Mouse (Mus musculus) liver, postnatal 0 days (tissue): ENCODE measurements around the gene Dxo. TPM values are rescaled to one million over a fixed set of nuclear protein-coding genes. Genes with fewer than 3 reads are reported as not detected.
"Not testable (repeated sequence)": the region's sequence is repeated elsewhere in the genome, so short reads cannot be mapped to it uniquely, and the experiment has no call there.

Source experiments
- ATAC-seq: fragments of 200-750 bp; cut with Nextera tagmentation; 2 replicates; pipeline ENCODE4 v1.8.0; 2017; ENCODE audit warnings: mild to moderate bottlenecking, moderate library complexity
- DNase-seq: peaks from one replicate; pipeline ENCODE4 v3.0.0-alpha.2; 2016
- H3K27ac ChIP-seq: fragments of 300-500 bp; sonication (generic); 2 replicates; pipeline ENCODE4 v1.5.1; 2014; ENCODE audit warnings: antibody characterized with exemption, moderate library complexity, mild to moderate bottlenecking, low read depth
- H3K27me3 ChIP-seq: fragments of 300-500 bp; sonication (generic); 2 replicates; pipeline ENCODE4 v1.6.1; 2014; ENCODE audit warnings: low read length, control low read depth, mixed read lengths; ENCODE audit not compliant: insufficient read depth
- H3K36me3 ChIP-seq: fragments of 300-500 bp; sonication (generic); replicated peaks from 2 replicates; pipeline ENCODE4 v1.6.1; 2014; ENCODE audit warnings: mild to moderate bottlenecking, control low read depth, low read length, moderate library complexity, mixed read lengths; ENCODE audit not compliant: insufficient read depth
- H3K4me1 ChIP-seq: fragments of 300-500 bp; sonication (generic); 2 replicates; pipeline ENCODE4 v1.6.1; 2014; ENCODE audit warnings: antibody characterized with exemption, mild to moderate bottlenecking, control low read depth; ENCODE audit not compliant: insufficient read depth
- H3K4me2 ChIP-seq: fragments of 300-500 bp; sonication (generic); 2 replicates; pipeline ENCODE4 v1.6.1; 2014; ENCODE audit warnings: low read depth, mild to moderate bottlenecking, low read length, moderate library complexity, mixed read lengths
- H3K4me3 ChIP-seq: fragments of 300-500 bp; sonication (generic); 2 replicates; pipeline ENCODE4 v1.5.1; 2014; ENCODE audit warnings: low read depth, low read length
- H3K9ac ChIP-seq: fragments of 300-500 bp; sonication (generic); replicated peaks from 2 replicates; pipeline ENCODE4 v1.6.1; 2014; ENCODE audit warnings: mild to moderate bottlenecking, moderate library complexity
- H3K9me3 ChIP-seq: fragments of 300-500 bp; sonication (generic); 2 replicates; pipeline ENCODE4 v1.6.1; 2016; ENCODE audit warnings: mild to moderate bottlenecking, control low read depth, low read length, mixed read lengths
- CTCF ChIP-seq: sonication (generic); IDR thresholded peaks from 2 replicates; pipeline ENCODE4 v1.5.1; 2016; ENCODE audit warnings: antibody characterized with exemption, low read depth
- EP300 ChIP-seq: IDR thresholded peaks from 2 replicates; pipeline ENCODE4 v1.6.1; 2016; ENCODE audit warnings: antibody characterized with exemption, low read depth, mild to moderate bottlenecking
- WGBS: fragments of 180-500 bp; shearing (Covaris S2); extraction: QIAGEN DNeasy Blood & Tissue Kit; methylation state at CpG from one replicate; pipeline ENCODE4 v1.1.7; 2014; ENCODE audit not compliant: insufficient replicate concordance; 5-methylcytosine and 5-hydroxymethylcytosine counted together
- polyA plus RNA-seq: library from polyadenylated mRNA; unstranded; fragments of >200 nt; fragmentation: Nextera tagmentation; extraction: Ambion mirVana; gene quantifications from 2 replicates; pipeline ENCODE4 v1.2.1, GENCODE M21; 2015

The Dxo gene
- polyA plus RNA-seq, result 17.6 and 19.2 TPM in 2 replicates

- ATAC-seq (peak; percentile 96), DNase-seq (peak; percentile 97)
- TF ChIP-seq CTCF, result no peak
- peak; percentile 62; the same call in 1 of the 2 replicates for TF ChIP-seq EP300
- Histone ChIP-seq H3K36me3 (peaks cover 28% of the 10 kb centered on the region), H3K4me1 (peaks cover 16% of the 10 kb centered on the region), H3K27ac (peak within 1 kb of the TSS; percentile 75), H3K4me3 (peak within 1 kb of the TSS; percentile 83), H3K9me3 (no peaks in the 10 kb centered on the region), H3K4me2 (peak within 1 kb of the TSS; percentile 99), H3K9ac (peak within 1 kb of the TSS; percentile 71), H3K27me3 (no peaks in the 10 kb centered on the region)
- under 1% methylated on average over 40 of the region's 40 CpGs for WGBS
Observed at GRCm38 (mm10) chr17:34836856-34837221, at the start of gene Dxo, which contains the start of gene Stk19. Gene Dxo, plus strand, starts transcription at chr17:34837019. Gene Stk19, minus strand, starts transcription at chr17:34836945.

DNA sequence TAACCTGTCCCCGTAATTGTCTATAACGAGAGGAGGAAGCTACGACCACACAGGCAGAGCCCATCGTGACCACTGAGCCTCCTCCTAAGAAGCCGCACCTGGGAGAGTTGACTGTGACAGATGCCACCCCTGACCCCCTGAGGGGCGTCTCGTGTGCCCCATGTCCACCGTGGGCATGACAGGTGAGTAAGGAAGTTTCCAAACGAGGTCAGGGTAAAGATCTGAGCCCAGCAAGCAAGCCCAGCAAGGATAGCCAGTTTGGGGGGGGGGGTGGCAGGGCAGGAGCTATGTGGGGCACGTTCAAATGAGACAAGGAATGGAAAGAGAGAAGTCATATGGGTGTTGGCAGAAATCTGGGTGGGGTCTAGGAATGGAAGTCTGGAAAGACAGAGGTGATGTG is 41.8 kb upstream of the Dxo start:
- H3K4me3 ChIP-seq, result no peak overlapping the region
- H3K4me1 ChIP-seq, result no peaks in the 10 kb centered on the region
- H3K36me3 ChIP-seq, result no peaks in the 10 kb centered on the region
- H3K4me2 ChIP-seq, result no peak overlapping the region
- WGBS, result 75% methylated on average over 10 of the region's 10 CpGs
- H3K9ac ChIP-seq, result no peak overlapping the region
- H3K9me3 ChIP-seq, result no peaks in the 10 kb centered on the region
- TF ChIP-seq CTCF (no peak), EP300 (no peak)
- ATAC-seq (no peak), DNase-seq (no peak)
- H3K27ac ChIP-seq, result no peak overlapping the region
- H3K27me3 ChIP-seq, result no peaks in the 10 kb centered on the region

- Histone ChIP-seq H3K4me1 (no peaks in the 10 kb centered on the region), H3K36me3 (no peaks in the 10 kb centered on the region), H3K9me3 (no peaks in the 10 kb centered on the region), H3K9ac (no peak overlapping the region), H3K4me3 (no peak overlapping the region), H3K4me2 (no peak overlapping the region), H3K27me3 (no peaks in the 10 kb centered on the region), H3K27ac (no peak overlapping the region)
- ATAC-seq, result no peak
- TF ChIP-seq EP300 (no peak), CTCF (peak; percentile 60)
- peak; percentile 55 for DNase-seq
- 66% methylated on average over 9 of the region's 9 CpGs for WGBS
Observed at GRCm38 (mm10) chr17:34795633-34796032, 41.2 kb upstream of the Dxo start.

DNA sequence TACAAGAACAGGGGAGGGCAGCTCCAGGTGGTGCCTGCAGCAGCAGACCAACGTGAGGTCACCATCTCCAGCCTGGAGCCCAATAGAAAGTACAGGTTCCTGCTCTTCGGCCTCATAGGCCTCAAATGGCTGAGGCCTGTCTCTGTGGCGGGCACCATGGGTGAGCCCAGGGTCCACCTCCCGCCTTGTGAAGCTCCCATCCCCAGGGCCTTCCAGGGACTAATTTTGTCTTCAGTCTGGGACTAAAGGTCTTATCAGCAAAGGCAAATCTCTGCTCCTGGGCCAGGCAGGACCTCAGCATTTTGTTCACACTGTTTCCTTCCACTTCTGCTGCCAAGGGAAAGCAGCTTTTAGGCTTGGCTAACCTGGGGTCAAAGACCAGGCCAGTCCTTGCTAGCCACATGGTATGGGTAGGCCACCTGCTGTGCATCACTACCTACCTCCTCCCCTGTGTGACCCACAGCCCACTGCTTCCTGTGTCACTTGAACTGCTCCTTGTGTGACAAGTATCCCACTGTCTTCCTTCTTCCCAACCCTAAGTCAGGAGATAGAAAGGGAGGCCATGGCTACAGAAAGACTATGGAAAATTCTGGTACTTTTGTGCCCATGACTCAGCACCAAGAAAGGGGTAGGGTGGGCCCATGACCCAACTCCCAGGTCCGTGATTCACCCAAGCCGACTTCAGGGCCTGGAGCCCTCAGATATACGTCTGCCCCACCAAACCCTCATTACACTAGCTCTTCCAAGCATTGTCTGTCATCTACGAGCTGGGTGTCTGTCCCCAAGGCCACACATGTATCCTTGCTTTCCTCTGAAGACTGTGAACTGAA is 40.3 kb upstream of the Dxo start:
- no peaks in the 10 kb centered on the region for H3K36me3 ChIP-seq
- H3K27ac ChIP-seq, result no peak overlapping the region
- H3K4me1 ChIP-seq, result no peaks in the 10 kb centered on the region
- H3K4me3 ChIP-seq, result no peak overlapping the region
- no peaks in the 10 kb centered on the region for H3K27me3 ChIP-seq
- H3K9ac ChIP-seq, result no peak overlapping the region
- WGBS, result 79% methylated on average over 8 of the region's 8 CpGs
- H3K4me2 ChIP-seq, result no peak overlapping the region
- no peak for ATAC-seq
- no peak for DNase-seq
- no peaks in the 10 kb centered on the region for H3K9me3 ChIP-seq
- TF ChIP-seq EP300, result no peak
- no peak for TF ChIP-seq CTCF

DNA sequence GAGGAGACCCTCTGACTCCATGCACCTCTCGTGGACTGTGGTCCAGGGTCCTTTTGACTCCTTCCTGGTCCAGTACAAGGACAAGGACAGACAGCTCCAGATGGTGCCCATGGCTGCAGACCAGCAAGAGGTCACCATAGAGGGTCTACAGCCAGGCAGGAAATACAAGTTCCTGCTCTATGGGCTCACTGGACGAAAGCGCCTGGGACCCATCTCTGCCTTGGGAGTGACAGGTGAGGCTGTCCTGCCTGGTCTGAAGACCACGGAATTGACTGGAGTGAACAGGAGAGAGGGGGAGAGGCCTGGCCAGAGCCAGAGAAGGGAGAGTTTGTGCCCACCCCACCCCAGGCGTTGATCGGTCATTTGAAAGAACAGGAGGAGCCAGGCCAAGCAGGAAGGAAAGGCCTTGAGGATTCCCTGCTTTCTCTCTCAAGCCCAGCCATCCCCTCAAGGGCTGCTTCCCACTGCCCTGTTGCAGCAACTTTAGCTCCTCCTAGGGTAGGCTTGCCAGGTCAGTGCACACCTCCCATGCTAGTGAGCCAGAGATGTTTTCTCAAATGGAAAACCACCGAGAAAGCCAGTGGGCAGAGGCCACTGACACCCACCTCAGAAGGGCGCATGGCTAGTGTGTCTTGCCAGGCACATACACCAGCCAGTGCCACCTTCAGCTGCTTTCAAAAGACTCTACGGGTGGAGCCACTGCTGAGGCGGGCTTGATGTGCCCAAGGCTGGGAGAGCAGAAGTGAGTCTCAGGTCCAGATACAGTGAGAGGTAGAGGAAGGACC is 39.4 kb upstream of the Dxo start:
- DNase-seq, result peak; percentile 9
- not testable (repeated sequence) for H3K4me1 ChIP-seq, H3K9ac ChIP-seq, H3K27me3 ChIP-seq, ATAC-seq, H3K4me2 ChIP-seq, H3K36me3 ChIP-seq, H3K9me3 ChIP-seq, H3K4me3 ChIP-seq, H3K27ac ChIP-seq
- WGBS, result 87% methylated on average over 10 of the region's 10 CpGs

GRCm38 (mm10) chr17:34798071-34798470 is 38.7 kb upstream of the Dxo start:
- H3K27me3 ChIP-seq, H3K4me1 ChIP-seq, H3K9ac ChIP-seq, ATAC-seq, H3K27ac ChIP-seq, H3K4me2 ChIP-seq, H3K9me3 ChIP-seq, H3K4me3 ChIP-seq, H3K36me3 ChIP-seq: not testable (repeated sequence)
- WGBS, result 72% methylated on average over 6 of the region's 7 CpGs
- peak; percentile 10 for DNase-seq
